Mouse (Mus musculus): ENCODE measurements around the gene Dph3.

GRCm38 (mm10) chr14:32091704-32092103 is 6.2 kb upstream of the Dph3 start:
- TF ChIP-seq CTCF (IDR thresholded peaks at IDR 0.05; ENCODE audit: insufficient read depth, low read depth, low read length) (no peak), POLR2A (IDR thresholded peaks at IDR 0.05; ENCODE audit: insufficient read depth, low read depth, low read length) (no peak)
